Mouse (Mus musculus): Measurements from ENCODE around the gene Syndig1.

DNA sequence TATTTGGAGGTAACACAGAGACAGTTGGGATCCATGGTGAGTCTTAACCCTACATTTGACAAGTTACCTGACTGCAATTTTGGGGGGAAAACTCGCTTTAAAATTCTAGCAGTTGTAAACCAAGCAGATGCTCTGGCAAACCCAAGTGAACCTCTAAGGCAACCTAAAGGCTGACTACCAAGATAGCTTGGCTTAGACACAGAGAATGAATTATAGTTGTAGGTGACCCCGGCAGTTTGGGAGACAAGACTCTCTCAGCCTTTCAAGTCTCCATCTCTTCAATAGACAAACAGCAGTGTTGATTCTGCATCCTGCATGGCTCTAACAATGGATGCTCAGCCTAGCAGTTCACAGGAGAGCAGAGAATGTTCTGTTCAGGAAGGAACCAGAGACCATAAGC, at the start of gene Syndig1:
- TF ChIP-seq CTCF (IDR thresholded peaks at IDR 0.05; ENCODE audit: control insufficient read depth, insufficient read depth, insufficient read length) (no peak), MYOG (IDR thresholded peaks at IDR 0.05; ENCODE audit: control insufficient read depth, extremely low read depth, insufficient read length) (no peak), MAX (IDR thresholded peaks at IDR 0.05) (no peak)

Measured in C2C12 (cell line).